Mouse (Mus musculus) forelimb bud, embryonic 11.5 days (tissue): ENCODE data around the gene Gm20388.

Experiments
- DNase-seq: peaks from one replicate; pipeline ENCODE4 v3.0.0-alpha.2; 2012; ENCODE audit warnings: low read depth, low spot score

Gene Gm20388

GRCm38 (mm10) chr8:119915298-119915697 is 4.7 kb downstream of the Gm20388 start:
- DNase-seq: no peak

DNA sequence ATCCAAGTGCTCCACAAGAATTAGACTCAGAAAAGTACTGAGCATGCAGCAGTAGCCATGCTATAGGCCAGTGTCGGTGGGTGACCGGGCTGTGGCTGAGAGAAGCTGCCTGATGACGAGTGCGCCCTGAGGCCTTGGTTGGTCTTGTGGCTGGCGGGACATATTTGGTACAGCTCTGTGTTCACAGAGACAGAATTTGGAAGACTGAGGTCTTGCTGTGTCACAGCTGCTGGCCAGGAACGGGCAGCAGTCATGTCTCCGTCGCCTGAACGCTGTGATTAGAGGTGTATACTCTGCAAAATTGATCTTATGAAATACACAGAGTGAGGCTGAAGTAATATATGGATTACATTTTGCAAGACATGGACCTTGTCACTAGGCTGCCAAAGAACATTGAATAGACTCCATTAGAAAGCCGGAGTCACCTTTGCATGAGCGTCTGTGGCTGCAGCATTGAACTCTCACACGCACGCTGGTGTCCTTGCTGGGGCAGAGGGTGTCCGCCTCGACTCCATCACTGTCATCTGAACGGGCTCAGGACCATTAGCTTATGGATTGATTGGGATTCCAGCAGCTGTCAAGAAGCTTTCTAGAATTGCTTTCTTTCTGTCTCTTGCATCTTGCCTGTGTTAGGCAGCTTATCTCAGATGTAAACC is 5.7 kb downstream of the Gm20388 start:
- no peak for DNase-seq

DNA sequence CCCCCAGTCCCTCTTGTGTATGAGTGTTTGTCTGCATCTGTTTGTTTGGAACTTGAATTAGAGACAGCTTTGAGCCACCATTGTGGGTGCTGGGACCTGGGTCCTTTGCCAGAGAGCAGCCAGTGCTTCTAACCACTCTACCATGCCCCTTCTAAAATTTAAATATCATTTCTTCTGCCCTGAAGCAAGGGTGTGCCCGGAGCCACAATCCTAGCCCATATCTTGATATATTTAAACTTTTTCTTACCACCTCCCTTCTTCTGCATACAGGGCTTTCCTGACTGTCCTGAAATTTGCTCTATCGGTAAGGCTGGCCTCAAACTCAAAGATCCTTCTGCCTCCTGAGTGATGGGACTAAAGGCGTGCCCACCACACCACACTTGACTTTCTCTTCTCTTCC is 6.8 kb downstream of the Gm20388 start:
- no peak for DNase-seq

DNA sequence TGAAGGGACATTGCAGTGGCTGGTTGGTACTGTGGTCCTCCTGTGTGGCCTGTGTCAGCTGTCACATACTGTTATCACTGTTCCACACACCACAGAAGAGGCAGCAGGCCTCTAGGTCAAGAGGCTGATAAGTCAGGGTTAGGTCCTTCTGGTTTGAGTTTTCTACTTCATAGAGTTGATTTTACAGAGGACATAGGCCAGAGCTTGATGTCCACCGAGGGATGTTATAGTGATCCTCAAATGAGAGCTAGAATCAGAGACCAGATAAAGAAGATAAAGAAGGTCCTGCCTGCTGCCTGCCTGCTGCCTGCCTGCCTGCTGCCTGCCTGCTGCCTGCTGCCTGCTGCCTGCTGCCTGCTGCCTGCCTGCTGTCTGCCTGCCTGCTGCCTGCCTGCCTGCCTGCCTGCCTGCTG is 7.5 kb downstream of the Gm20388 start:
- no peak for DNase-seq

GRCm38 (mm10) chr8:119923259-119923658 is 12.6 kb downstream of the Gm20388 start:
- no peak for DNase-seq

GRCm38 (mm10) chr8:119925428-119925827 is 14.8 kb downstream of the Gm20388 start:
- no peak for DNase-seq

DNA sequence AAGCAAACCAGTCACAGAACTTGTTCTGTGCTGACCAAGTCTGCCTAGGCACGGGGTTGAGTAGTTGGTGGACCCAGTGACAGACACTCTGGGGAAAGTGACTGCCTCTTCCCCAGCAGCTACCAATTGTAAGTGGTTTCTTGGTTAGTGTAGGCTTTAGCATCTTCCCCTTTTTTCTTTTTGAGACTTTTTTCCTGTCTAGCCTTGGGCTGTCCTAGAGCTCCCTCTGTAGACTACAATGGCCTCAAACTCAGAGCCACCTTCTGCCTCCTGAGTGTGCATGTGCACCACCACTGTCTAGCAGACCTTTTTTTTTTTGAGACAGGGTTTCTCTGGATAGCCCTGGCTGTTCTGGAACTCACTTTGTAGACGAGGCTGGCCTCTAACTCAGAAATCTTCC is 15.8 kb downstream of the Gm20388 start:
- DNase-seq: no peak

- peak; percentile 58 for DNase-seq
Observed at GRCm38 (mm10) chr8:119927422-119928092, 16.9 kb downstream of the Gm20388 start.

- DNase-seq: no peak
Observed at GRCm38 (mm10) chr8:119931317-119931716, 20.7 kb downstream of the Gm20388 start.

DNA sequence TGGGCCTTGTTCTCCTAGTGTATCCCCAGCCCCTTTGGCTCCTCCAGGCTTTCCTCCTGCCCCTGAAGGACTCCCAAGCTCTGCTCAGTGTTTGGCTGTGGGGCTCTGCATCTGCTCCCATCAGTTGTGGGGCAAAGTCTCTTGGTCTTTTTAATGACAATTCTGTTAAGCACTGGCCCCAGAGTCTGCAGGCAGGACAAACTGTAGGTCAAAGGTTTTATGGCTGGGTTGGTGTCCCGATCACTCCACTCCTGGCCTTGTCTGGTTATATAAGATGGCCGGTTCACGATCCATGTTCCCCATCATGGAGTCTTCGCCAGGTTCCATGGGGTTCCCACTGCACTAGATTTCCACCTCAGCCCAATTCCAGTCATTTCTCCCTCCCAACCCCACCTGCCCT is 23.0 kb downstream of the Gm20388 start:
- DNase-seq: no peak

GRCm38 (mm10) chr8:119935541-119935940 is 24.9 kb downstream of the Gm20388 start:
- no peak for DNase-seq

DNA sequence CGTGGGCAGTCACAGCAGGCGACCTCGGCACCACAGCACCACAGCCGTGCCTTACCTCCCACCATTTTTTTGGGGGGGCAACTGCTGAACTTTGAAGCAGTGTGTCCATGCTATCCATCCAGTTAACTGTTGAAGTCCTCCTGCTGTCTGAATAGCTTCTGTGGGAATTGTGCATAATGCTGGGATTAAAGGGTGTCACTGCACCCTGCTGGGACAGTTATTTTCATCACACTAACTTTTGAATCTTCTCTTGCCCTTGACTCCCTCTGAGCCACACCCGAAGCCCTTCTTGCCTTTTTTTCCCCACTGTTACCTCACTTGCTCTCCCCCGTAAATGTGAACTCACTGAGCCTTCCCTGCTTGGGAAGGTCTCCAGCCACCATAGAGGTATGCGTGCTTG is 27.8 kb downstream of the Gm20388 start:
- DNase-seq: no peak

DNA sequence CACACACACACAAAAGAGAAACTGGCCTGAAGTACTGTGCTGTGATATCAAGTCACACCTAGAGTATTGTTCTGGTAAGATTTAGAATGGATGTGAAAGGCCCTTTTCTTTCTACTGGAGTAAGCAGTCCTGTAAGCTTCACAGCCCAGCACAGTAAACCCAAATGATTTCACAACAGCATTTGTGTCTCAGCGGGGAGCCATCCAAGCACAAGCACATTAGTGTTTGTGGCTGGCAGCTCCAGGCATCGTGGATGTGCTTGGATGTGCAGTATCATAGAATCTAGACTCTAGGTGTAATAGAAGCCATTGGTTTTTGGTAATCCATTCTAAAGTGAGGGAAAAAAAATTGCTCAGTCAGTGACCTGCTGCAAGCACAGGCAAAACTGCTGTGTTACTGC is 28.7 kb downstream of the Gm20388 start:
- no peak for DNase-seq

GRCm38 (mm10) chr8:119941471-119941870 is 30.8 kb downstream of the Gm20388 start:
- DNase-seq: no peak

DNA sequence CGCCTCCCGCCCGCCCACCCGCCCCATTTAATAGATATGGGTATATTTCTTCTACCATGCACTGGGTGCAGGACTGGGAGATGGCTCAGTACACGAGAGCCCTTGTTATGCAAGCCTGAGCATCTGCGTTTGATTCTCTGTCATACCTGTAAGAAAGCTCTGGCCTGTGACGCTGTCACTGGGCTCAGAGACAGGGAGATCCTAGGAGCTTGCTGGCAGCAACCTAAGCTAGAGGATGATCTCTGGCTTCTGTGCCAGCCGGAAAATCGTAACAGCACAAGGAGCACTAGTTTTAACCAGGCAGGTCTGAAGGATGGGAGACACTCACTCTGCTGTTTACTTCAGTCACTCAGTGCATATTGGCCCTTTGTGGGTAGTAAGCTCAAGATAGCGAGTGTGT is 33.0 kb downstream of the Gm20388 start:
- DNase-seq: no peak

- peak; percentile 73 for DNase-seq
Observed at GRCm38 (mm10) chr8:119944096-119944811, 33.6 kb downstream of the Gm20388 start.

- no peak for DNase-seq
Observed at GRCm38 (mm10) chr8:119946326-119946865, 35.8 kb downstream of the Gm20388 start.

- no peak for DNase-seq
Observed at GRCm38 (mm10) chr8:119947653-119948052, 37.0 kb downstream of the Gm20388 start.

DNA sequence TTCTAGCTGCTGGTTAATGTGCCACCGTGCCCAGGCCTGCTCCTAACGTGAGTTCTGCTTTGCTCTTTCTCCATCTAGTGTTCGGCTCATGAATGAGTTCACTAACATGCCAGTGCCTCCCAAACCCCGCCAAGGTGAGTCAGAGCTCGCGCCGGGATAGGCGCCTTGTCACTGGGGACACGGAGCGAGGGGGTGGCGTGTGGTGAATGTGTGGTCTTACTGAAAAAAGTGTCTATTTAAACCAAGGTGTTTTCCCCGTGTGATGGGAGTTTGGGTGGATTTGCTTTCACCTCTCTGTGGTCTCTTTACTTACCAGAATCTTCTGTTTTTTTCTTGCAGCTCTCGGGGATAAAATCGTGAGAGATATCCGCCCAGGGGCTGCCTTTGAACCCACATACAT is 37.7 kb downstream of the Gm20388 start:
- no peak for DNase-seq

GRCm38 (mm10) chr8:119952282-119952681 is 41.6 kb downstream of the Gm20388 start:
- no peak for DNase-seq

DNA sequence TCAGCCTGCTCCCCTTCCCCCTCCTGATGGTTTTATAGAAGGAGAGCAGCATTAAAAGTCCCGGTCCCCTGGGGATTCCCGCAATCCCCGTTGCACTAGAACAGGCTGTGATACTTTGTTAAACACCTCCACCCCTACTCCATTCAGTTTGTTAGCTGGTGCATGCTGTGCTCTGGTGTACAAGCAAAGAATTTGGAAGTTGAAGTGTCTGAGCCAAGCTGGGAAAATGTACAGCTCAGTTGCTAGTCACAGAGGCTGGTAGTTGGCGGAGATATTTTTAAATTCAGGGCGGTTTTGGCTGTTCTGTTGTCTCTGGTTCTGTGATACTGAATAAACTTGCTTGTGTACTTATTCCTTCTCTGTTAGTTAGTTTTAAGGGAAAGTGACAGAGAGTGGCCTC is 42.1 kb downstream of the Gm20388 start:
- peak; percentile 46 for DNase-seq

- no peak for DNase-seq
Observed at GRCm38 (mm10) chr8:119955333-119955732, 44.7 kb downstream of the Gm20388 start.

- no peak for DNase-seq
Observed at GRCm38 (mm10) chr8:119958076-119958475, 47.4 kb downstream of the Gm20388 start.
